Mouse (Mus musculus) myocyte (in vitro differentiated cells): Measurements from ENCODE around the gene Olfr638. TPM values are rescaled to one million over a fixed set of nuclear protein-coding genes. Genes with fewer than 3 reads are reported as not detected.

Experiments
- H3K27me3 ChIP-seq: one replicate; pipeline ENCODE4 v1.6.1; 2011; ENCODE audit not compliant: control insufficient read depth, insufficient read depth, insufficient read length
- H3K36me3 ChIP-seq: one replicate; pipeline ENCODE4 v1.6.1; 2011; ENCODE audit not compliant: control insufficient read depth, insufficient read depth
- H3K4me2 ChIP-seq: one replicate; pipeline ENCODE4 v1.6.1; 2011; ENCODE audit warnings: low read depth, control low read depth
- H3K4me3 ChIP-seq: one replicate; pipeline ENCODE4 v1.5.1; 2011; ENCODE audit warnings: mild to moderate bottlenecking, control low read depth, moderate library complexity
- H3K79me2 ChIP-seq: one replicate; pipeline ENCODE4 v1.6.1; 2011; ENCODE audit not compliant: control insufficient read depth, insufficient read depth
- H3ac ChIP-seq: one replicate; pipeline ENCODE4 v1.6.1; 2011; ENCODE audit not compliant: control insufficient read depth, insufficient read length
- CEBPB ChIP-seq: IDR thresholded peaks from 2 replicates; pipeline ENCODE4 v1.6.1; 2011; ENCODE audit warnings: mild to moderate bottlenecking, moderate library complexity; ENCODE audit not compliant: poor library complexity, insufficient read depth, severe bottlenecking
- E2F4 ChIP-seq: IDR thresholded peaks from one replicate; pipeline ENCODE4 v1.6.1; 2011; ENCODE audit warnings: mild to moderate bottlenecking, control low read depth, moderate library complexity; ENCODE audit not compliant: insufficient read depth
- MAX ChIP-seq: IDR thresholded peaks from one replicate; pipeline ENCODE4 v1.6.1; 2011; ENCODE audit warnings: low read depth, mild to moderate bottlenecking, control low read depth
- MYOD1 ChIP-seq, 3 experiments: IDR thresholded peaks; one replicate each; pipeline ENCODE4 v1.6.1; 2011; ENCODE audit warnings: control low read depth in 2 of 3, low read depth in 2 of 3, mild to moderate bottlenecking in 2 of 3, moderate library complexity in 1 of 3; ENCODE audit not compliant: insufficient read length in 2 of 3, control insufficient read depth in 1 of 3
- MYOG ChIP-seq, 3 experiments: IDR thresholded peaks; one replicate each; pipeline ENCODE4 v1.6.1; 2011; ENCODE audit warnings: control low read depth in 2 of 3, low read depth in 2 of 3, mild to moderate bottlenecking in 2 of 3; ENCODE audit not compliant: insufficient read length in 2 of 3, control insufficient read depth in 1 of 3, insufficient read depth in 1 of 3
- POLR2A ChIP-seq: IDR thresholded peaks from one replicate; pipeline ENCODE4 v1.6.1; 2011; ENCODE audit warnings: low read depth, mild to moderate bottlenecking, control low read depth, moderate library complexity; ENCODE audit not compliant: insufficient read length
- POLR2AphosphoS2 ChIP-seq: IDR thresholded peaks from one replicate; pipeline ENCODE4 v1.6.1; 2011; ENCODE audit warnings: low read depth, control low read depth; ENCODE audit not compliant: insufficient read length
- REST ChIP-seq: IDR thresholded peaks from one replicate; pipeline ENCODE4 v1.6.1; 2011; ENCODE audit warnings: mild to moderate bottlenecking, control low read depth, moderate library complexity; ENCODE audit not compliant: insufficient read depth, insufficient read length
- SRF ChIP-seq: IDR thresholded peaks from one replicate; pipeline ENCODE4 v1.6.1; 2011; ENCODE audit warnings: low read depth; ENCODE audit not compliant: control insufficient read depth, insufficient read length
- TCF12 ChIP-seq: IDR thresholded peaks from one replicate; pipeline ENCODE4 v1.6.1; 2011; ENCODE audit warnings: mild to moderate bottlenecking, control low read depth; ENCODE audit not compliant: poor library complexity, insufficient read depth, severe bottlenecking
- TCF3 ChIP-seq: IDR thresholded peaks from one replicate; pipeline ENCODE4 v1.6.1; 2011; ENCODE audit warnings: low read depth, control low read depth; ENCODE audit not compliant: insufficient read length
- USF1 ChIP-seq: IDR thresholded peaks from one replicate; pipeline ENCODE4 v1.6.1; 2011; ENCODE audit warnings: low read depth, mild to moderate bottlenecking, control low read depth, moderate library complexity
- polyA plus RNA-seq: library from polyadenylated mRNA; unstranded; fragments of >200 nt; fragmentation: generic; extraction: Trizol; gene quantifications from one replicate; pipeline ENCODE4 v1.2.1, GENCODE M21; 2012; ENCODE audit warnings: missing spikeins

Gene Olfr638
- polyA plus RNA-seq, 1 experiment, result not detected

DNA sequence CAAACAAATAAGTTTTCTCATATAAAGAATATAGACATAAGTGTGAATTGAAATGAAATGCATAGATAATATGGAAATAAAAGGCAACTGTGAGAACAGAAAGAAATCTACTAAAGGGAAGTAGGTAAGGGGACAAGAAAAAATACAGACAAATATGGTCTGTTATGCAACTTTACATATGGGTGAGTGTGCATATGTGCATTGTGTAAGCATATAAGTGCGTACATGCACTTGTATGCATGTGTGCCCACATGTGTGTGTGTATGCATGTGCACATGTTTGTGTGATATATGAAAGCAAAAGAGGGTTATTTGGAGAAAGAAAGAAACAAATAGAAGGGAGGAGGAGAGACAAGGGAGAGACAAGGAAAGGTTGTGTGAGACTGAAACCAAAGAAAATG is 20.4 kb downstream of the Olfr638 start:
- Histone ChIP-seq H3K36me3 (no peaks in the 10 kb centered on the region), H3K79me2 (no peaks in the 10 kb centered on the region), H3K4me3 (no peak overlapping the region), H3K4me2 (no peak overlapping the region), H3ac (no peak overlapping the region), H3K27me3 (no peaks in the 10 kb centered on the region)
- TF ChIP-seq TCF12 (no peak), POLR2A (no peak), CEBPB (no peak), MYOD1 (IDR thresholded peaks at IDR 0.05; ENCODE audit: control insufficient read depth in 1 of 3, insufficient read length in 2 of 3, low read depth in 2 of 3) (no peak), MYOG (IDR thresholded peaks at IDR 0.05; ENCODE audit: control insufficient read depth in 1 of 3, insufficient read depth in 1 of 3, insufficient read length in 2 of 3, low read depth in 2 of 3) (no peak), REST (no peak), MAX (no peak), TCF3 (no peak), POLR2AphosphoS2 (no peak), USF1 (no peak), SRF (no peak), E2F4 (no peak)

DNA sequence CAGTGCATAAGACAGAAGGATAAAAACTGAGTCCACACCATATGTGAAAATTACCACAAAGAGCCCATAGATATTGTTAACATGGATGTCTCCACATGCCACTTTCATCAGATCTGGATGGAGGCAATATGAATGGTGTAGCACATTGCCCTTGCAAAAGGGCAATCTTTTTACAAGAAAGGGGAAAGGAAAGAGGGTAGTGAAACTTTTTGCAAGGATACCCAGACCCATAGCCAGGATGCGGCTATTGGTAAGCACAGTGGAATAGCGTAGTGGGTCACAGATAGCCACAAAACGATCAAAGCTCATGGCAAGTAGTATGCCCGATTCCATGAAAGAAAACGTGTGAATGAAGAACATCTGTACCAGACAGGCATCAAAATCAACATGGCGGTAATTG is 23.1 kb downstream of the Olfr638 start:
- Histone ChIP-seq H3K4me2 (no peak overlapping the region), H3K36me3 (no peaks in the 10 kb centered on the region), H3K4me3 (no peak overlapping the region), H3K27me3 (no peaks in the 10 kb centered on the region), H3ac (no peak overlapping the region), H3K79me2 (no peaks in the 10 kb centered on the region)
- TF ChIP-seq TCF12, result no peak
- no peak for TF ChIP-seq POLR2A

DNA sequence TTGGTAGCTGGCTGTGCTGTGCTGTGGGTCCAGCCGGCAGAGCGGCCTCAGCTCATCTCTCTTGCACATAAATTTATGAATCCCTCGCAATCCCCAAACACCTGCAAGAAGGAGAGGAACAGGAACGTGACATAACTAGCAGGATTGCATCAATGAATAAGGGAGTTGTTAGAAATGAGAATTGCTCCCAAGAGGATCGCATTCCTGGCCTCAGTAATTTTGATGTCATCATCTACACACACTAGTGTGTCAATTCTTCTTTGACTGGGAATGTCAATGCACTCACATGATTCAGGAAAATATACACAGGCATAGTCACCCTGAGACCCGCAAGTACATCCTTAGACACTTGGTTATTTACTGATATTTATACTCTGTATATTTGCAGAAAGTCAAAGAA is 26.9 kb downstream of the Olfr638 start, which contains the start of gene Olfr640:
Olfr640 (minus strand) TSS at position 101 of the 400 bp plus-strand sequence.
- H3K4me2 ChIP-seq, result no peak within 1 kb of the TSS

DNA sequence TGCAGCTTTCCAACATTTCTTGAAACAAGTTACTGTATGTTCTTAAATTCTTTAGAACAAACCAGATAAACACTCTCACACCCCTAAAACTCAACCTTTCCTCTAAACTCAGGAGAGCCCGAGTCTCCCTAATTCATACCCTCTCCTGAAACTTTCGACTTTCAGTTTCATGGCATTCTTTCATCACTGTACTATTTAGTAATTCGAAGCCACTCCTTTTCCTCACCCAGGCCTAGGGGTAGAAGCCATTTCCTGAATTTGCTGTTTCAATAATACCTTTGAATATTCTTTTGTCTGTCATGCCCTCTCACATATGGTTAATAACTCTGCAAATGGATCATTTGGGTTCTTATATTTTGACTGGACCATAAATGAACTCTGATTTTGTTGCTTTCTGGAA is 28.4 kb downstream of the Olfr638 start:
- Histone ChIP-seq H3K4me2 (no peak overlapping the region), H3K27me3 (no peaks in the 10 kb centered on the region), H3K79me2 (no peaks in the 10 kb centered on the region), H3K4me3 (no peak overlapping the region), H3ac (no peak overlapping the region), H3K36me3 (no peaks in the 10 kb centered on the region)
- TF ChIP-seq TCF12 (no peak), POLR2AphosphoS2 (no peak), TCF3 (no peak), SRF (no peak), CEBPB (no peak), POLR2A (no peak), MYOG (IDR thresholded peaks at IDR 0.05; ENCODE audit: control insufficient read depth in 1 of 3, insufficient read depth in 1 of 3, insufficient read length in 2 of 3, low read depth in 2 of 3) (no peak), MAX (no peak), USF1 (no peak), REST (no peak), E2F4 (no peak), MYOD1 (IDR thresholded peaks at IDR 0.05; ENCODE audit: control insufficient read depth in 1 of 3, insufficient read length in 2 of 3, low read depth in 2 of 3) (no peak)

More for the DNA sequence above, 26.9 kb downstream of the Olfr638 start, which contains the start of gene Olfr640:
- no peaks in the 10 kb centered on the region for H3K36me3 ChIP-seq
- H3K27me3 ChIP-seq, result no peaks in the 10 kb centered on the region
- no peaks in the 10 kb centered on the region for H3K79me2 ChIP-seq
- TF ChIP-seq POLR2A (no peak), USF1 (no peak), REST (no peak), TCF12 (no peak), MAX (no peak), POLR2AphosphoS2 (no peak), MYOD1 (IDR thresholded peaks at IDR 0.05; ENCODE audit: control insufficient read depth in 1 of 3, insufficient read length in 2 of 3, low read depth in 2 of 3) (no peak), E2F4 (no peak), MYOG (IDR thresholded peaks at IDR 0.05; ENCODE audit: control insufficient read depth in 1 of 3, insufficient read depth in 1 of 3, insufficient read length in 2 of 3, low read depth in 2 of 3) (no peak), CEBPB (no peak), SRF (no peak), TCF3 (no peak)
- H3K4me3 ChIP-seq, result no peak within 1 kb of the TSS
- no peak within 1 kb of the TSS for H3ac ChIP-seq

DNA sequence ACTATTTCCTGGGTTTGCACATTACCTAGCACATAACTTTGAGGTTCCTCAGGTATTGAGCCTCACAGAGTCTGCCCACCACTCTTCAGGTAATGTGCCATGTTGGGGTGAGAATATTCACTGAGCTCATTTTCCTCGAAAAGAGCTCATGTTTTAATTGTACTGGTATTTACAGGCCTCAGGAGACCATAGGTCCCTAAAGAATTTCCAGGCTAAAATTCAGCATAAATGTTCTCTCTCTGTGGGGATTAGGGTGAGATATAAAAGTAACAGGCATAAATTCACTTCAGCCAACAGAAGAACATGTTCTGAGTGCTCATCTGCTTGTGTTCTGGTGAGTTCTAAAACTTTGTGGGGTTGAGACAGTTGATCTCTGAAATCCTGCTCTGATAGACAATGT is 36.6 kb downstream of the Olfr638 start, which contains the start of gene Olfr641:
Olfr641 (plus strand) TSS at position 301 of the 400 bp plus-strand sequence.
- TF ChIP-seq MYOG (IDR thresholded peaks at IDR 0.05; ENCODE audit: control insufficient read depth in 1 of 3, insufficient read depth in 1 of 3, insufficient read length in 2 of 3, low read depth in 2 of 3) (no peak), CEBPB (no peak), POLR2A (no peak), E2F4 (no peak), MYOD1 (IDR thresholded peaks at IDR 0.05; ENCODE audit: control insufficient read depth in 1 of 3, insufficient read length in 2 of 3, low read depth in 2 of 3) (no peak)
- no peak within 1 kb of the TSS for H3K4me2 ChIP-seq
- H3K27me3 ChIP-seq, result no peaks in the 10 kb centered on the region

More for the DNA sequence above, 36.6 kb downstream of the Olfr638 start, which contains the start of gene Olfr641:
- H3K4me3 ChIP-seq, result no peak within 1 kb of the TSS
- no peaks in the 10 kb centered on the region for H3K36me3 ChIP-seq
- no peaks in the 10 kb centered on the region for H3K79me2 ChIP-seq
- no peak within 1 kb of the TSS for H3ac ChIP-seq
